ENCODE assay signal across 8 mouse cellular contexts in the genomic region with DNA sequence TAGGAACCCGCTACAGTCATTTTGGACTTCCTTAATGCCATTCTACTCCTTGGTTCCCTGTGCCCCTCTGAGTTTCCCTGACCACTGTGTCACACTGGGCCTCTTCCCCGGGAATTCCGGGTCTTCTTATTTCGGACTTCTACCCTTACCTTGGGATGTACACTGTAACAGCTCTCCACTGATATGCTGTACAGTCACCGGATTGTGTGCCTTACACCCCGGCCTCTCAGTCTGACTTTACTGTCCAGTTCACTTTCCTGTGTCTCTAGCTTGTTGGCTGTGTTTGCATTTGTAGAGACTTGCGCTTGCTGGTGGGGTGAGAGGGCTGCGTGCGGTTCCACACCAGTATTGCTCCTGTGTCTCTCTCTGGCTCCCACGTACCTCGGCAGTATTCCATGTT. TPM values are rescaled to one million over a fixed set of nuclear protein-coding genes. Genes with fewer than 3 reads are reported as not detected.
DNase-seq lines count a peak whose midpoint lies in the region; ATAC-seq lines count a peak whose summit lies in the region.

No protein-coding gene starts in this region.

- no peaks in the 10 kb centered on the region for H3K9me3 ChIP-seq in megakaryocyte, embryonic 14.5 days
- H3K9me3 ChIP-seq in limb, embryonic 11.5 days (ENCODE audit: control insufficient read depth, low read length): no peaks in the 10 kb centered on the region
- H3K9me3 ChIP-seq in stomach, embryonic 14.5 days (ENCODE audit: control insufficient read depth, low read depth, low read length): no peaks in the 10 kb centered on the region

- WGBS in limb, embryonic 11.5 days: 15% methylated on average over 11 of the region's 11 CpGs
- WGBS in stomach, embryonic 14.5 days: 7% methylated on average over 11 of the region's 11 CpGs

- H3K27ac ChIP-seq in limb, embryonic 11.5 days (replicated peaks; ENCODE audit: low read depth, low read length): no peak overlapping the region
- peak overlapping the region; percentile 81 for H3K27ac ChIP-seq in stomach, embryonic 14.5 days (ENCODE audit: low read length)

- ATAC-seq in megakaryocyte, adult 5-6 weeks (ENCODE audit: poor library complexity, severe bottlenecking): no peak
- ATAC-seq in limb, embryonic 11.5 days (ENCODE audit: insufficient number of reproducible peaks, low FRiP score, low TSS enrichment, low read depth): no peak
- no peak for ATAC-seq in stomach, embryonic 14.5 days (ENCODE audit: insufficient number of reproducible peaks, insufficient read depth, low FRiP score, low read depth)

- no peaks in the 10 kb centered on the region for H3K27me3 ChIP-seq in megakaryocyte, embryonic 14.5 days (replicated peaks)
- no peaks in the 10 kb centered on the region for H3K27me3 ChIP-seq in limb, embryonic 11.5 days (ENCODE audit: control insufficient read depth, insufficient read depth, low read length)
- H3K27me3 ChIP-seq in stomach, embryonic 14.5 days (ENCODE audit: control insufficient read depth, insufficient read depth, low read length): no peaks in the 10 kb centered on the region

- peak; percentile 30 for DNase-seq in adrenal gland, postnatal 14 days
- no peak for DNase-seq in adrenal gland, adult 2 months
- DNase-seq in limb, embryonic 11.5 days (ENCODE audit: low spot score): no peak
- no peak for DNase-seq in cerebellum, adult 11-12 months
- no peak for DNase-seq in right cerebral cortex, adult 18-20 months

- H3K4me1 ChIP-seq in megakaryocyte, embryonic 14.5 days: peaks cover 45% of the 10 kb centered on the region
- H3K4me1 ChIP-seq in limb, embryonic 11.5 days (ENCODE audit: control insufficient read depth, insufficient read depth, low read length): peaks cover 9% of the 10 kb centered on the region; the same call in 1 of the 2 replicates
- peaks cover 10% of the 10 kb centered on the region; the same call in 1 of the 2 replicates for H3K4me1 ChIP-seq in stomach, embryonic 14.5 days (ENCODE audit: control insufficient read depth, insufficient read depth, low read length)

- peaks cover 79% of the 10 kb centered on the region for H3K36me3 ChIP-seq in megakaryocyte, embryonic 14.5 days (replicated peaks; ENCODE audit: low read length)
- H3K36me3 ChIP-seq in limb, embryonic 11.5 days (ENCODE audit: control insufficient read depth, insufficient read depth, low read length): peaks cover 17% of the 10 kb centered on the region; the same call in 1 of the 2 replicates
- H3K36me3 ChIP-seq in stomach, embryonic 14.5 days (ENCODE audit: control insufficient read depth, insufficient read depth, low read length): peaks cover 38% of the 10 kb centered on the region

- H3K4me3 ChIP-seq in megakaryocyte, embryonic 14.5 days (replicated peaks): peak overlapping the region; percentile 97
- H3K4me3 ChIP-seq in limb, embryonic 11.5 days (ENCODE audit: low read depth, low read length): peak overlapping the region; percentile 74
- peak overlapping the region; percentile 85 for H3K4me3 ChIP-seq in stomach, embryonic 14.5 days (ENCODE audit: low read depth, low read length)

- H3K4me2 ChIP-seq in limb, embryonic 11.5 days (ENCODE audit: low read depth, severe bottlenecking): peak overlapping the region; percentile 54
- peak overlapping the region; percentile 73 for H3K4me2 ChIP-seq in stomach, embryonic 14.5 days (replicated peaks; ENCODE audit: low read depth, low read length)

- H3K9ac ChIP-seq in limb, embryonic 11.5 days (ENCODE audit: low read length): peak overlapping the region; percentile 90
- H3K9ac ChIP-seq in stomach, embryonic 14.5 days (replicated peaks; ENCODE audit: low read depth, low read length): peak overlapping the region; percentile 68

RNA-seq across cellular contexts. Expression of gene Eml3, which starts 0.8 kb away (rescaled TPM):
- total RNA-seq in adrenal gland, postnatal 14 days (2021): 45.4 and 49.5 TPM in 2 replicates
- 10 to 100 TPM; 39.7 to 51.0 TPM for total RNA-seq in adrenal gland, adult 2 months (2021)
- polyA plus RNA-seq in adrenal gland, adult 2 months (2012; rRNA removed): 70.6 and 80.7 TPM in 2 replicates
- 31.6 and 32.2 TPM in 2 replicates for polyA plus RNA-seq in megakaryocyte, embryonic 14.5 days (2012; ENCODE audit: insufficient read depth, low replicate concordance)
- 17.1 and 18.0 TPM in 2 replicates for total RNA-seq in megakaryocyte, adult 5-6 weeks (2015)
- 29.3 and 32.0 TPM in 2 replicates for total RNA-seq in megakaryocyte, adult 5-6 weeks (2017)
- 17.9 and 18.0 TPM in 2 replicates for polyA plus RNA-seq in limb, embryonic 11.5 days (2014; fragmentation: Nextera tagmentation; extraction: Ambion mirVana)
- 16.8 and 18.2 TPM in 2 replicates for polyA plus RNA-seq in stomach, embryonic 14.5 days (2014; fragmentation: Nextera tagmentation; extraction: Ambion mirVana)

RNA-seq across cellular contexts. Expression of gene Rom1, which starts 1.0 kb away (rescaled TPM):
- total RNA-seq in adrenal gland, postnatal 14 days (2021): 25.7 and 33.3 TPM in 2 replicates
- 10 to 100 TPM; 37.0 to 46.9 TPM for total RNA-seq in adrenal gland, adult 2 months (2021)
- polyA plus RNA-seq in adrenal gland, adult 2 months (2012; rRNA removed): 105 and 116 TPM in 2 replicates
- 4.2 and 8.2 TPM in 2 replicates for polyA plus RNA-seq in megakaryocyte, embryonic 14.5 days (2012; ENCODE audit: insufficient read depth, low replicate concordance)
- 1.4 and 1.8 TPM in 2 replicates for total RNA-seq in megakaryocyte, adult 5-6 weeks (2015)
- 0.81 and 3.2 TPM in 2 replicates for total RNA-seq in megakaryocyte, adult 5-6 weeks (2017)
- polyA plus RNA-seq in limb, embryonic 11.5 days (2014; fragmentation: Nextera tagmentation; extraction: Ambion mirVana): 1.1 and 1.4 TPM in 2 replicates
- polyA plus RNA-seq in stomach, embryonic 14.5 days (2014; fragmentation: Nextera tagmentation; extraction: Ambion mirVana): 1.0 and 2.0 TPM in 2 replicates

RNA-seq across cellular contexts. Expression of gene B3gat3, which starts 9.9 kb away (rescaled TPM):
- 52.1 and 53.8 TPM in 2 replicates for total RNA-seq in adrenal gland, postnatal 14 days (2021)
- total RNA-seq in adrenal gland, adult 2 months (2021): 10 to 100 TPM; 57.0 to 70.5 TPM
- 147 and 159 TPM in 2 replicates for polyA plus RNA-seq in adrenal gland, adult 2 months (2012; rRNA removed)
- 135 and 141 TPM in 2 replicates for polyA plus RNA-seq in megakaryocyte, embryonic 14.5 days (2012; ENCODE audit: insufficient read depth, low replicate concordance)
- 19.5 and 23.3 TPM in 2 replicates for total RNA-seq in megakaryocyte, adult 5-6 weeks (2015)
- 28.9 and 29.8 TPM in 2 replicates for total RNA-seq in megakaryocyte, adult 5-6 weeks (2017)
- 33.1 and 37.2 TPM in 2 replicates for polyA plus RNA-seq in limb, embryonic 11.5 days (2014; fragmentation: Nextera tagmentation; extraction: Ambion mirVana)
- polyA plus RNA-seq in stomach, embryonic 14.5 days (2014; fragmentation: Nextera tagmentation; extraction: Ambion mirVana): 35.7 and 37.5 TPM in 2 replicates

RNA-seq across cellular contexts. Expression of gene Mta2, which starts 11.6 kb away (rescaled TPM):
- total RNA-seq in adrenal gland, postnatal 14 days (2021): 93.1 and 105 TPM in 2 replicates
- total RNA-seq in adrenal gland, adult 2 months (2021): 10 to 100 TPM; 81.8 to 86.1 TPM
- 15.9 and 20.6 TPM in 2 replicates for polyA plus RNA-seq in adrenal gland, adult 2 months (2012; rRNA removed)
- 5.1 and 27.3 TPM in 2 replicates for polyA plus RNA-seq in megakaryocyte, embryonic 14.5 days (2012; ENCODE audit: insufficient read depth, low replicate concordance)
- 47.3 and 53.3 TPM in 2 replicates for total RNA-seq in megakaryocyte, adult 5-6 weeks (2015)
- 98.8 and 106 TPM in 2 replicates for total RNA-seq in megakaryocyte, adult 5-6 weeks (2017)
- 58.5 and 62.0 TPM in 2 replicates for polyA plus RNA-seq in limb, embryonic 11.5 days (2014; fragmentation: Nextera tagmentation; extraction: Ambion mirVana)
- 41.5 and 45.3 TPM in 2 replicates for polyA plus RNA-seq in stomach, embryonic 14.5 days (2014; fragmentation: Nextera tagmentation; extraction: Ambion mirVana)

RNA-seq across cellular contexts. Expression of gene Tut1, which starts 23.5 kb away (rescaled TPM):
- total RNA-seq in adrenal gland, postnatal 14 days (2021): 20.2 and 21.7 TPM in 2 replicates
- 10 to 100 TPM; 19.6 to 23.9 TPM for total RNA-seq in adrenal gland, adult 2 months (2021)
- polyA plus RNA-seq in adrenal gland, adult 2 months (2012; rRNA removed): 16.3 and 22.4 TPM in 2 replicates
- 25.5 and 37.3 TPM in 2 replicates for polyA plus RNA-seq in megakaryocyte, embryonic 14.5 days (2012; ENCODE audit: insufficient read depth, low replicate concordance)
- total RNA-seq in megakaryocyte, adult 5-6 weeks (2015): 1.7 and 2.9 TPM in 2 replicates
- total RNA-seq in megakaryocyte, adult 5-6 weeks (2017): 8.8 and 9.9 TPM in 2 replicates
- 33.2 and 35.2 TPM in 2 replicates for polyA plus RNA-seq in limb, embryonic 11.5 days (2014; fragmentation: Nextera tagmentation; extraction: Ambion mirVana)
- polyA plus RNA-seq in stomach, embryonic 14.5 days (2014; fragmentation: Nextera tagmentation; extraction: Ambion mirVana): 27.2 and 27.6 TPM in 2 replicates

Comparison
In these comparisons a context has a peak if more than half of its experiments do, and no peak if none do; other contexts are left out.
1. RNA of gene Rom1, which starts 1.0 kb away (polyA plus RNA-seq): 105 to 116 TPM in adrenal gland, adult 2 months; 4.2 to 8.2 TPM in megakaryocyte, embryonic 14.5 days, 1.0 to 2.0 TPM in stomach, embryonic 14.5 days and 1.1 to 1.4 TPM in limb, embryonic 11.5 days; every median in the first group is over 10 times any median in the second.
2. Peak in every context shown above with its lines, with median percentiles within 50 percentile points of each other: H3K4me3 ChIP-seq.